Mouse (Mus musculus): ENCODE measurements around the gene Gm4869.
"Not testable (repeated sequence)": the region's sequence is repeated elsewhere in the genome, so short reads cannot be mapped to it uniquely, and the experiment has no call there.

Gene Gm4869

GRCm38 (mm10) chr5:140472336-140472735 is 26.9 kb downstream of the Gm4869 start:
- no peak for DNase-seq

- no peak for DNase-seq
These were observed 36.0 kb downstream of the Gm4869 start for GRCm38 (mm10) chr5:140481458-140481857.

- no peak for DNase-seq
These were observed 45.7 kb downstream of the Gm4869 start for GRCm38 (mm10) chr5:140491142-140491541.

GRCm38 (mm10) chr5:140492684-140493233 is 47.3 kb downstream of the Gm4869 start:
- DNase-seq, result no peak

GRCm38 (mm10) chr5:140498176-140498575 is 52.7 kb downstream of the Gm4869 start:
- no peak for DNase-seq

- DNase-seq, result no peak
These were observed 55.3 kb downstream of the Gm4869 start for GRCm38 (mm10) chr5:140500736-140501135.

GRCm38 (mm10) chr5:140501982-140502836 is 56.8 kb downstream of the Gm4869 start:
- no peak for DNase-seq

- DNase-seq, result not testable (repeated sequence)
These were observed 57.5 kb downstream of the Gm4869 start for GRCm38 (mm10) chr5:140502925-140503324.

- DNase-seq, result peak; percentile 96
These were observed 59.8 kb downstream of the Gm4869 start, which contains the start of gene Chst12 for GRCm38 (mm10) chr5:140505208-140505780. TSS of gene Chst12 (plus strand) at chr5:140505550.

- no peak for DNase-seq
These were observed 60.8 kb downstream of the Gm4869 start for GRCm38 (mm10) chr5:140506096-140506794.

GRCm38 (mm10) chr5:140507466-140508208 is 62.2 kb downstream of the Gm4869 start:
- no peak for DNase-seq

- DNase-seq, result no peak
These were observed 63.2 kb downstream of the Gm4869 start for GRCm38 (mm10) chr5:140508686-140509085.

GRCm38 (mm10) chr5:140509204-140509603 is 63.8 kb downstream of the Gm4869 start:
- no peak for DNase-seq

GRCm38 (mm10) chr5:140510012-140511000 is 64.9 kb downstream of the Gm4869 start:
- no peak for DNase-seq

GRCm38 (mm10) chr5:140513921-140514320 is 68.5 kb downstream of the Gm4869 start:
- no peak for DNase-seq

- no peak for DNase-seq
These were observed 69.5 kb downstream of the Gm4869 start for GRCm38 (mm10) chr5:140514799-140515486.

GRCm38 (mm10) chr5:140517159-140517920 is 71.9 kb downstream of the Gm4869 start:
- no peak for DNase-seq

GRCm38 (mm10) chr5:140517921-140518230 is 72.4 kb downstream of the Gm4869 start:
- DNase-seq, result no peak

GRCm38 (mm10) chr5:140521196-140521595 is 75.8 kb downstream of the Gm4869 start:
- DNase-seq, result no peak

- DNase-seq, result no peak
These were observed 81.3 kb downstream of the Gm4869 start for GRCm38 (mm10) chr5:140526754-140527153.

Measured in right cerebral cortex, postnatal 4 days (tissue).